Mouse (Mus musculus) layer of hippocampus, adult 8-10 months (tissue): ENCODE measurements at regions not wholly inside any gene's neighbourhood (a gene's known extent, or its start where the extent isn't known, plus 50 kb on each side); places are given as distances from the start of the nearest gene placed in this dataset.

Experiments
- DNase-seq, 2 experiments: peaks; one replicate each; pipeline ENCODE4 v3.0.0; 2022; ENCODE audit warnings: low spot score in 2 of 2

DNA sequence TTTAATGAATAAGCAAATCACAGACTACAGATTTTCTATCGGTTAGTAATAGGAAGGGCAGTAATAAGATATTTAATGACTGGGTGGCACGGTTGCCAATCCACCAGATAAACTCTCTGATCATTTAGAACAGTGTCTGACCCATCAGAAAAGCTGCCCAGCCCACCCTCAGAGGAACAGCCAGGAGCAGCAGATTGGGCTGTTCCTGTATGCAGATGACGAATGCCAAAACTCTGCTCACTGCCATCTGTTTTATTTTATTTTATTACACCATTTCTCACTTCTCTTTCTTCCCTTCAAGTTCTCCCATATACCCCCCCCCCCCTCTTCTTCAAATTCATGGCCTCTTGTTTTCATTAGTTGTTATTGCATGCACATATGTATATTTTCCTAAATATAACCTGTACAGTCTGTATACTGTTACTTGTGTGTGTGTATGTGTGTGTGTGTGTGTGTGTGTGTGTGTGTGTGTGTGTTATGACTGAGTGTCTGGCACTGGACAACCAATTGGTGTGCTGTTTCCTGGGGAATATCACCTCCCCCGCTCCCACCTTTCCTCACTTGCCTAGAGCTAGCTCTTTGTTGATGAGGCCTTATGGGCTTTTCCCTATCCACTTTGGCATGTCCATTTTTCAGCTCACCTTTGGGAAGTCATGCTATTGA, 260.9 kb downstream of the Olfm4 start:
- DNase-seq: peak; percentile 50 to 63

DNA sequence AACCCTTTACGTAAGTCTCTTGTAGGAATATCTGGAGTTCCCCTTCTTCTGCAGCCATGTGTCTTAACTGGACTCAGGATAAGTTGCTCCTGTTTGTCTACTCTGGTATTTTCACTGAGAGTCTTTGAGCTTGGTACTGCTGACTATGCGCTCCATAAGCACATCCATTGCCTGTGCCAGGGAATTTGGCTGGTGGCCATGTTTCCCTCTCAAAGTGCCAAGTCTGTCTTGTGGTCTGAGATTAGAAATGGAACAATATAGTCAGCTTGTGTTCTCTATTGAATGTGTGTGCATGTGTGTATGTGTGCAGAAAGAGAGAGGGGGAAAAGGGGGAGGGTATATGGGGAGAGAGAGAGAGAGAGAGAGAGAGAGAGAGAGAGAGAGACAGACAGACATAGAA, 263.7 kb downstream of the Olfm4 start:
- peak; percentile 71 to 89 for DNase-seq

- DNase-seq: no peak
Observed at GRCm38 (mm10) chr14:80249882-80250281, 266.0 kb downstream of the Olfm4 start.

- DNase-seq: no peak
Observed at GRCm38 (mm10) chr14:80257086-80257485, 273.2 kb downstream of the Olfm4 start.

DNA sequence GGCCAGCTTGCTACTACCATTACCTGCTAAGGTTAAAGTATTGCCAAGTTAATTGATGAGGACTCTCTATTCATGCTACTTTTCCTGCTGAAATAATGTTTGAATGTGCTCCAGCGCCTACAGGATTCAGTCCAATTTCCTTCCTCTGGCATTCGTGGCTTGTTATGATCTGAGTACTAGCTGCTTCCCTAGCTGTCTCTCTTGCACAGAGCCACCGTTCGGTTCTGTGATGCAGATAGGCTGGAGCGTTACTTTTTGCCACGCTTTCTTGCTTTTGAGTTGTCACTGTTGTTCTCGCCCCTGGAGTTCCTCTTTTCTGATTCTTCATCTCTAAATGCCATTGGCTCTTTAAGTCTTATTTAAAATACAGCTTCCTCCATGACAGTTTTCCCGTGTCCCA, 279.3 kb downstream of the Olfm4 start:
- peak in 1 of 2 experiments; percentile 65 for DNase-seq

GRCm38 (mm10) chr14:80265081-80265480, 281.2 kb downstream of the Olfm4 start:
- peak in 1 of 2 experiments; percentile 55 for DNase-seq

DNA sequence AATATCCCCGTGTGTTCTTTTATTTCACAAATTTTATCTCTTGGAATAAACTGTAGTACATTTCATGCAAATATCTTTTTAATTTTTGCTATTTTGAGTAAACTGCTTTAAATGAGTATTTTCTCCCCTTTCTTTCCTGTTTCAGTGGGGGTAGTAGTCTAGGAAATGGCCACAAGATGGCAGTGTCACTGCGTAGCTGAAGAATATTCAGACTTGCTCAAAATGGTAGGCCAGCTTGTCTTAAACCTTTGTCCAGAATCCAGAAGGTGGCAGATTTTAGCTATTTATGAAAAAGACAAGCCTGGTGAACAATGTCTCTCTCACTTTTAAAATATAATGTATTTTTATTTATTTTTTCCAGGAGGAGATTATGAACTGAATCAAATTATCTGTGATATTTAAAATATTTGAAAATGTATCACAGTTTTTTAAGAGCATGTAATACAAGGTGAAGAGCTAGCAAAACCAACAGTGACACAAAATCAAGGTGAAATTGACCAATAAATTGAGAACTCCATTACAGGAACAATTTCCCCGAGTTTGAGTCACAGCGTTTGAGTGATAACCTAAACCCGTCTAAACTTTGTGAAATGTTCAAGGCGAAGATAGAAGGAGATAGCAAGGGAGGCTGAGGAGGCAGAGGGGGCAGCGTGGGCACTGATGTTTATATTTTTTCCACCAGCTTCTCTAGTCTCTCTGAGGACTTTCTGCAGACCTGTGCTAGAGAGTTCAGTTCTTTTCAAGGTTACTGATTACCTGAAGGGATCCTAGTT, 285.5 kb downstream of the Olfm4 start:
- peak; percentile 82 to 88 for DNase-seq

GRCm38 (mm10) chr14:80270063-80270462, 286.2 kb downstream of the Olfm4 start:
- no peak for DNase-seq

GRCm38 (mm10) chr14:80280188-80280587, 296.3 kb downstream of the Olfm4 start:
- no peak for DNase-seq

DNA sequence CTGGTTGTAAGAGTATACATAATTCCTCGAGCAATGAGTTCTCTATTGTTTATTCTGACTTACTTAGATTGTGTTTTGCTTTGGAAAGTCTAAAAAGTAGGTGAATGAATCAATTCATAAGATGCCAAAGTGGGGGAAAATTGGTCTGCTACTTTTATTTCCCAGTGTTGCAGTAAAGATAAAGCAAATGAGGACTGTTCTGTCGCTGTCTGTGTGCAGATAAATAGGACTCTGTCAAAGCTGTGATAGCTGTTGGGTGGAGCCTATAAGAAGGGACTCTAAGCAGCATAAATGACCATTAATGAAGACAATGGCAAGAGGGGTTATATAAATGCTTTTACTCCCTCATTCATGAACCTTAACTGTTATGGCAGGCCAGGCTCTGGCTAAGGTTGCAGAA, 299.8 kb downstream of the Olfm4 start:
- no peak for DNase-seq

GRCm38 (mm10) chr14:80291360-80291759, 307.5 kb downstream of the Olfm4 start:
- DNase-seq: no peak

DNA sequence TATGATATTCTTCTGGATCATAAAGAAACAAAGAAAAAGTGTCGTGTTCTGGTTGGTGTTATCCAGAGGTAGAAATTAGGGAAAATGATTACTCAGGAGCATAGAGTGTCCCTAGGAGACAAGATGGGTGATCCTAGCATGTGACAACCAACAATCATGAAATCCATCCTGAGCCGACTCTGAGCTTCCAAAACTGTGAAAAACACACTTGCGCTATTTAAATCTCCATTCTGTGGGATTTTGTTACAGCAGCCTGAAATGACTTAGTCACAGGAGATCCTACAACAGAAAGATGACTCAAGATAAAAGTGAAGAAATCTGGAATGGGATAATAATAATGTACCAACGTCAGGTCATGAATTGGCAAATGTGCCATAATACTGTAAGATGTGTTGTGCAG, 309.5 kb downstream of the Olfm4 start:
- DNase-seq: no peak

GRCm38 (mm10) chr14:80329651-80330050, 345.8 kb downstream of the Olfm4 start:
- DNase-seq: no peak

DNA sequence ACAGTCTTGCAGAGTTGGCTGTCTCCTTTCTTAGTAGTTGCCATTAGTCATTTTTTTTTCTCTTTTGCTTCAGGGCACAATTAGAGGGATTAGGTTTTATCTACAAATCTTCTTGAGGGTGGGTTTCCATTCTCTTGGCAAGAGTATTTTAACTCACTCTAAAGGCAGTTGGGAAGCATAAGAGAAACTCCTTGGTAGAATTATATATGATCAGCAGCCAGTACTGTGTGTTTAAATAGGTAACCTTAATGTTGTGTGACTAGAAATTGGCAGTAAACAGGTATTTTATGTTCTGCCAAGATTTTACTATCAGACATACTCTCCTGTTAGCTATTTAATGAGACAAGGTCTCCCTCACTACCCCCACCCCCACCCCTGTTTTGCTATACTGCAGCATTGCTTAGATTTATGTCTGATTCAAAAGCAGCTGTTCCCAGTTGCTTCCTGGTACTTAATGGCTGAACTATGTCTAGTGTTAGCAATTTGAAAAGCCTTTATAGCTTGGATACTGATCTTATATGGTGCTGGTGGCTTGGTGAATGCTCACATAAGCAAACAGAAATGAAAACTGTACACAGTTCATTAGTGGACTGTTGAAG, 378.2 kb downstream of the Olfm4 start:
- DNase-seq: no peak

GRCm38 (mm10) chr14:80369448-80370153, 385.7 kb downstream of the Olfm4 start:
- DNase-seq: no peak

DNA sequence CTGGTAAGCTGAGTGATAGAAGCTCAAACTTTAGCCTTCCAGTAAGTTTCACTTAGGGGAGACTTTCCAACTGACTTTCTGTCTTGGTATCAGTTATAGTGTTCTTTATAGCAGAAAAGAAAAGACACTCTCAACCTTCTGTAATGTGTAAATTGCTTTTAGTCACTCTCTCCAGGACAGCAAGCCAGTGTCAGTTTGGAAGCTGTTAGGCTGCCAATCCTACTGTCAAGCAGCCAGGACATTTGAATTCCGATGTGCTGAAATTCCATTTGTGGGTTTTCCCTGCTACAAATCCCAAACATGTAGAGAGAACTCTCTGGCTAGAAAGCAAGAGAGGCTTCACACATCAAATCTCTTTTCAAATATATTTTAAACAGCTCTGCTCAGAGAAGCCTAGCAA, 390.4 kb downstream of the Olfm4 start:
- DNase-seq: no peak

DNA sequence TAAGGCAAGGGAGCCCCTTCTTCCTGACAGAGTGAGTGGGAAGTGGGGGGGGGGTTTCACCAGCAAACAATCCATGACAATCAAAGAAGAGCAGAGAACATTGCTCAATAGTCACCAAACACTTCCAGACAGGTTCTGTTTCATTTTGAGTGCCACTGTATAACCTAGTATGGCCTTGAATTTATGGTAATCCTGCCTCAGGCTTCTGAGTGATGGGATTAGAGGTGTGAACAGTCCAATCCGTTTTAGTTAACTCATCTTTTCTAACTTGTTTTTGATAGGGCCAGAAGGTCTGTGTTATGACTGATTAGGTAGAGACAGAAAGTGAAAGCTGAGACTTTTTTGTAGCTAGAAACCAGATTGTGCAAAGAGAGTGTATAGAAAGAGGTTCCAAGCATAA, 393.2 kb downstream of the Olfm4 start:
- no peak for DNase-seq

DNA sequence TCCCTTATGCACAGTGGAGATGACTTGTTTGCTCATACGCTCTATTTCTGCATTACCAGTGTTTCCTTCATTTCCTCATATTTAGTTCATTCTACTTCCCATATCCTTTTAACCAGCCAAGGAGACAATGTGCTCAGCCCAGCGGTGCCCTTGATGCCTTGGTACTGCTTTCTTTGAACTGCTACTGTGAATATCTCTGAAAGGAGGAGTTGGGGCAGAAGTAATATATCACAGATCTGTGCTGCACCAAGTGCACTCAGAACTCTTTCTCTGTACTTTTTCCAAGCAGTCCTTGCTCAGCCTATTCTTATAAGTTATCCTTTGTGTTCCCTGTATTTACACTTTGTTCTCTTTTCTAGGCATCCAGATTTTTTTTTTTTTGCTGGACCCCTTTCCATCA, 407.5 kb downstream of the Olfm4 start:
- DNase-seq: no peak

- DNase-seq: no peak
Observed at GRCm38 (mm10) chr14:80408317-80408716, 424.4 kb downstream of the Olfm4 start.

DNA sequence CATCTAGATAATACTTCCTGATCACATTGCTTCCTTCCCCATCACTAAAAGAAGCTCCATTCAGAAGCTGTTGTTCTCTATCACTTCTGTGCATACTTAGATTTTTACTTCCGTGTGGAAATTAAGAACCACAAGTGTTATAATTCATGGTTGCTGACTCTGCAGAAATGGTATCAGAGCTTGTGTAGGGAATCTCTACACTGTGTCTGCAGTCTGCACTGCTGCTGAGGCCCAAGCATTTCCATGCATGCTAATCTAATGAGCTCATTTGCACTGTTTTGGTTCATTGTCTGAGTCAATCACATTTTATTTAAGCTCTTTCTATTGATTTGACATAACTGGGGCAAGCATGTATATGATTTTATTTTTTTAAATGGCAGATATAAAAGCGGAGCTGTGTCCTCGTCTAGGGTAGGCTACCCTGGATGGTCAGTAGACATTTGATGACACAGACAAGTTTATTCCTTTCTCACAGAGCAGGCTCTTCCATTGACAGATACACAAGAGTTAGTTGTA, 435.0 kb downstream of the Olfm4 start:
- no peak for DNase-seq

DNA sequence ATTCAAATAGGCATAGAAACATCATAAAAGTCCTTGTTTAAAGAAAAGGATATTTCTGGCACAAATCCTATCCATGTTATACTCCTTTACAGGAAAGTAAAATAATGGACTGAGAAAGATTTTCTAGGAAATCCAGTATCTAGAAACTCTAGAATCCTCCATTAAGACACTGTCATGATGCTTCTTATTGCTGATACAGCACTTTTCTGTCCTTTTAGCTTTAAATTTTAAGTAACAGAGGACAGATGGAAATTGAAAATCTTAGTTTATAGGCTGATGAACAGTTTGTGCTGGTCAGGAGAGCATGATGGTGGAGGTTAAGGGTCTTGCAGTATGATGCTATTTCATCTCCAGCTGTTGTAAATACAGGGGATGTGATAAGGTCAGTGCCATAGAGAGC, 459.9 kb downstream of the Olfm4 start:
- no peak for DNase-seq

GRCm38 (mm10) chr14:80471470-80471869, 487.6 kb downstream of the Olfm4 start:
- DNase-seq: no peak
